Mouse (Mus musculus): ENCODE results near the gene Tab1.

- no peak for TF ChIP-seq CTCF (IDR thresholded peaks at IDR 0.05; ENCODE audit: borderline replicate concordance, insufficient read depth, low read depth, low read length)
- no peak for TF ChIP-seq POLR2A (IDR thresholded peaks at IDR 0.05; ENCODE audit: borderline replicate concordance, insufficient read depth, low read length)
These were observed 3.7 kb downstream of the Tab1 start for GRCm38 (mm10) chr15:80136645-80137044.

Data from cerebellum, adult 2 months (tissue).